Mouse (Mus musculus): ENCODE data around the gene Smim22. TPM values are rescaled to one million over a fixed set of nuclear protein-coding genes. Genes with fewer than 3 reads are reported as not detected.

The Smim22 gene
- total and polyA plus RNA-seq, 2 experiments from 2014 or later = 1.8 TPM; not detected in 1

DNA sequence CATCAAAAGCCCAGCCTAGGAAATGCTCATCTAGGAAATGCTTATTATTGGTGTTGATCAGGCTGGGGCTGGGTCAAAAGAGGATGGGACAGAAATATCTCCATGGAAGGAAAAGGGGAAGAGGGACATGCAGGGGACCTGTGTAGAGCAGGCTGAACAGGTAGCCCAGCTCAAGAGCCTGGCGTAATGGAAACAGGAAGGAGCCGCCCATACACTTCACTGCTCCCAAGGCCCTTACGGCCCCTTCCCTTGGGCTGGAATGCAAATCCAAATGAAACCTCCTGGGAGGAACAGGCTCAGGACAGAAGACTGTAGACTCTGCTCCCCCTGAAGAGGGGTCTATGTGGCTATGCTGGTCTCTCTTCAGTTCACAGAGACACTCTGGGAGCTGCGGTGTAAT lies 7.5 kb downstream of the Smim22 start:
- no peak for DNase-seq
- Histone ChIP-seq H3K4me3 (ENCODE audit: low read depth, low read length) (no peak overlapping the region), H3K9ac (no peak overlapping the region), H3K4me2 (ENCODE audit: low read depth) (no peak overlapping the region), H3K36me3 (ENCODE audit: insufficient read depth) (peaks cover 54% of the 10 kb centered on the region), H3K4me1 (ENCODE audit: insufficient read depth) (0 out of 2 replicates have a peak, but pooled peaks cover 4% of the 10 kb centered on the region), H3K27ac (ENCODE audit: low read depth, low read length) (no peak overlapping the region), H3K9me3 (ENCODE audit: low read length) (no peaks in the 10 kb centered on the region), H3K27me3 (ENCODE audit: insufficient read depth, low read length) (no peaks in the 10 kb centered on the region)
- 92% methylated on average over 4 of the region's 4 CpGs for WGBS
- TF ChIP-seq CTCF (IDR thresholded peaks at IDR 0.05; ENCODE audit: low read depth) = no peak
- no peak for ATAC-seq

DNA sequence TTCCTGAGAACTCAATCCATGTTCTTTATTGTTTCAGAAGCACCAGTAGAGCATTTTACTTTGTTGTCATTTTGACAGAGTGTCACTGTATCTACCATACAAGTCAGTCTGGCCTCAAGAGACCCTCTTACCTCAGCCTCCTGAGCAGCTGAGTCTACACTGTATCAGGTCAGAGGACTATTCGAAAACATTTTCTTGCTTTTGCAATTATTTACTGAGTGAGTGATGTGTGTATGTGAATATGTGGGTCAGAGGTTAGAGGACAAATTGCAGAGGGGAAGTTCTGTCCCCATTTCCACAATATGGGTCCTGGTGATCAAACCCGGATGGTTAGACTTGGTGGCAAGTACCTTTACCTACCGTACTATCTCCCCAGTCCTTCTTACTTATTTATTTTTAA lies 16.9 kb downstream of the Smim22 start:
- ATAC-seq (no peak), DNase-seq (no peak)

DNA sequence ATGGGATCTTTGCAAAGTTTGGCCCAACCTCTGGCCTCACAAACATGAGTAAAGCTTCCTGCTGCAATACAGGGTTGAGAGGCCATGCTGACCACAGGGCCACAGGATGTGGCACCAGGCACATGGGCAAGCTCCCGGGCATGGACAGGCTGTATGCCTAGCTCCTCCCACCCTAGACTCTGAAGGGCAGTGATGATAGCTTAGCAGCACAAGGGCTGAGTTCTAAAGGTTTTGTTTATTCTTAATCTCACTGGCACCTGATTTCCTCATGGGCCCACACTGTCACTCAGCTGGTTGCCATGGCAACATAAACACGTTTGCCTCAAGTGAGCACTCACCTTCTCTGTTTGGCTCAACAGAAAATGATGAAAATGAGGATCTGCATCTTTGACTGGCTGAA lies 22.8 kb downstream of the Smim22 start:
- Histone ChIP-seq H3K9me3 (ENCODE audit: low read length) (no peaks in the 10 kb centered on the region), H3K36me3 (ENCODE audit: insufficient read depth) (peaks cover 92% of the 10 kb centered on the region), H3K4me1 (ENCODE audit: insufficient read depth) (no peaks in the 10 kb centered on the region), H3K27ac (ENCODE audit: low read depth, low read length) (no peak overlapping the region), H3K9ac (no peak overlapping the region), H3K27me3 (ENCODE audit: insufficient read depth, low read length) (no peaks in the 10 kb centered on the region), H3K4me2 (ENCODE audit: low read depth) (no peak overlapping the region), H3K4me3 (ENCODE audit: low read depth, low read length) (no peak overlapping the region)
- DNase-seq = no peak
- no peak for TF ChIP-seq CTCF (IDR thresholded peaks at IDR 0.05; ENCODE audit: low read depth)
- no peak for ATAC-seq
- WGBS = 56% methylated on average over 2 of the region's 2 CpGs

More for the DNA sequence above, 16.9 kb downstream of the Smim22 start:
- Histone ChIP-seq H3K27ac (ENCODE audit: low read depth, low read length) (no peak overlapping the region), H3K4me1 (ENCODE audit: insufficient read depth) (no peaks in the 10 kb centered on the region), H3K9ac (no peak overlapping the region), H3K4me3 (ENCODE audit: low read depth, low read length) (no peak overlapping the region), H3K4me2 (ENCODE audit: low read depth) (no peak overlapping the region), H3K27me3 (ENCODE audit: insufficient read depth, low read length) (no peaks in the 10 kb centered on the region), H3K9me3 (ENCODE audit: low read length) (no peaks in the 10 kb centered on the region), H3K36me3 (ENCODE audit: insufficient read depth) (peaks cover 95% of the 10 kb centered on the region)
- 94% methylated on average over 3 of the region's 3 CpGs for WGBS
- TF ChIP-seq CTCF (IDR thresholded peaks at IDR 0.05; ENCODE audit: low read depth) = no peak

DNA sequence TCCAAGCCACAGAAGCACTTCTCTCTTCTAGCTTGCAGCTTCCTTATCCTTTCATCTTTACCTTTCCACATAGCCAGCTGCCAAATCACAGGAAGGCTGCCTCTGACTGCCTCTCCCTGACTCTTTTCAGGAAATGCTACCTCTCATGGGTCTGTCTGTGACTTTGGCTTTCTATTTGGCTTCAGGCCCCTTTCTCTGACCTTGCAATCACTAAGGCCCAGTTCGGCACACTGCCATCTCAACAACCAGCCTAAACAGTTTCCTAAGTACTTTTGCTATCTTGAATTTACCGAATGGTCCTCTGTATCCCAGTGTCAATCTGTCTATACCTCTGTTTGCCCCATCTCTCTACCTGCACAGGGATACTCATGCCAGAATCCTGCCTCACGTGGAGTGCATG lies 28.5 kb downstream of the Smim22 start:
- Histone ChIP-seq H3K36me3 (ENCODE audit: insufficient read depth) (peaks cover 87% of the 10 kb centered on the region), H3K4me2 (ENCODE audit: low read depth) (no peak overlapping the region), H3K4me1 (ENCODE audit: insufficient read depth) (no peaks in the 10 kb centered on the region), H3K9ac (no peak overlapping the region), H3K27me3 (ENCODE audit: insufficient read depth, low read length) (no peaks in the 10 kb centered on the region), H3K27ac (ENCODE audit: low read depth, low read length) (no peak overlapping the region), H3K9me3 (ENCODE audit: low read length) (no peaks in the 10 kb centered on the region), H3K4me3 (ENCODE audit: low read depth, low read length) (no peak overlapping the region)
- TF ChIP-seq CTCF (IDR thresholded peaks at IDR 0.05; ENCODE audit: low read depth) = no peak
- ATAC-seq = no peak
- no peak for DNase-seq
- WGBS = 98% methylated on average over 3 of the region's 3 CpGs

DNA sequence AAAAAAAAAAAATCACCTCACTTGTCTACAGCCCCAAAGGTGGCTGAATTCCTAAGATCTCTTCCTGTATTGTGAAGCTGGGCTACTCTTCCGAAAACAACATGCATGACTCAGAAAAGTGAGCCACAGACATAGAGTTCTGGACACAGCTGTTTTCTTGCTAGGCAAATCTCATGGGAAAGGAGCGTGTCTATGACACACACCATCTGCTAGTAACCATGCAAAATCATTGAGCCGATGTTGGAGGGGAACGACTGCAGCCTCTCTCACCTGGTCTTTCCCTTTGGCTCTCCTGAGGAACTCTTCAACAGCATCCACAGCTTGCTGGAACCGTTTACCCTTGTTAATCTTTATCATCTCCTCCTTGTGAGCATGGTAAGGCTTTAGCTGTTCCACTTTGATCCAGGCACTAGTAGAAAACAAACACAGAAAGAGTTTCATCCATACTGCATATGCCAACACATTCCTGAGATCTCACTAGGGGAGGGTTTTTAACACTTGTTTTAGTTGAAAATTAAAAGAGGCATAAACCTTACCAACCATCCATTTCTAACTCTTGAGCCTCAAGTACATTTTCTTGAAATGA lies 29.7 kb downstream of the Smim22 start:
- no peaks in the 10 kb centered on the region for H3K4me1 ChIP-seq (ENCODE audit: insufficient read depth)
- H3K9me3 ChIP-seq (ENCODE audit: low read length) = no peaks in the 10 kb centered on the region
- no peak overlapping the region for H3K9ac ChIP-seq
- 93% methylated on average over 5 of the region's 5 CpGs for WGBS
- H3K27ac ChIP-seq (ENCODE audit: low read depth, low read length) = no peak overlapping the region
- DNase-seq (no peak), ATAC-seq (no peak)
- H3K4me3 ChIP-seq (ENCODE audit: low read depth, low read length) = no peak overlapping the region
- no peaks in the 10 kb centered on the region for H3K27me3 ChIP-seq (ENCODE audit: insufficient read depth, low read length)
- TF ChIP-seq CTCF (IDR thresholded peaks at IDR 0.05; ENCODE audit: low read depth) = no peak
- peaks cover 89% of the 10 kb centered on the region for H3K36me3 ChIP-seq (ENCODE audit: insufficient read depth)
- H3K4me2 ChIP-seq (ENCODE audit: low read depth) = no peak overlapping the region

DNA sequence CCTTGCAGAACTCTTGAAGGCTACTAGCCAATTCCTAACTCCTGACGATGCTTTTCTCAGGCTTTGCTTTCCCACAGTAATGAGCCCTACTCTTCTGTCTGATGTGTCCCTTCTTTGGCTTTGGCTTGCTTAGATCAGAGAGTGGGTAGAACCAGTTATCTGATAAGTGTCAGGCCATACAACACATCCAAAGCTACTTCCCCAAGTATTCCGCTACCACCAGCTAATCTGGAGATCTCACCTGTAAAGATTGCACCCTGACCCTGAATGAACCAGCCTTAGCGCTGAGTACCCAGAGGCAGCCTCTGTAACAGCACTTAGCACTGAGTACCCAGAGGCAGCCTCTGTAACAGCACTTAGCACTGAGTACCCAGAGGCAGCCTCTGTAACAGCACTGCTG lies 38.2 kb downstream of the Smim22 start:
- no peaks in the 10 kb centered on the region for H3K27me3 ChIP-seq (ENCODE audit: insufficient read depth, low read length)
- H3K9me3 ChIP-seq (ENCODE audit: low read length) = no peaks in the 10 kb centered on the region
- peaks cover 58% of the 10 kb centered on the region for H3K36me3 ChIP-seq (ENCODE audit: insufficient read depth)
- no peak for TF ChIP-seq CTCF (IDR thresholded peaks at IDR 0.05; ENCODE audit: low read depth)
- H3K4me1 ChIP-seq (ENCODE audit: insufficient read depth) = peaks cover 6% of the 10 kb centered on the region
- no peak overlapping the region for H3K4me2 ChIP-seq (ENCODE audit: low read depth)
- 95% methylated on average over 3 of the region's 3 CpGs for WGBS
- no peak for ATAC-seq
- H3K9ac ChIP-seq = no peak overlapping the region
- H3K4me3 ChIP-seq (ENCODE audit: low read depth, low read length) = no peak overlapping the region
- H3K27ac ChIP-seq (ENCODE audit: low read depth, low read length) = no peak overlapping the region
- DNase-seq = no peak

DNA sequence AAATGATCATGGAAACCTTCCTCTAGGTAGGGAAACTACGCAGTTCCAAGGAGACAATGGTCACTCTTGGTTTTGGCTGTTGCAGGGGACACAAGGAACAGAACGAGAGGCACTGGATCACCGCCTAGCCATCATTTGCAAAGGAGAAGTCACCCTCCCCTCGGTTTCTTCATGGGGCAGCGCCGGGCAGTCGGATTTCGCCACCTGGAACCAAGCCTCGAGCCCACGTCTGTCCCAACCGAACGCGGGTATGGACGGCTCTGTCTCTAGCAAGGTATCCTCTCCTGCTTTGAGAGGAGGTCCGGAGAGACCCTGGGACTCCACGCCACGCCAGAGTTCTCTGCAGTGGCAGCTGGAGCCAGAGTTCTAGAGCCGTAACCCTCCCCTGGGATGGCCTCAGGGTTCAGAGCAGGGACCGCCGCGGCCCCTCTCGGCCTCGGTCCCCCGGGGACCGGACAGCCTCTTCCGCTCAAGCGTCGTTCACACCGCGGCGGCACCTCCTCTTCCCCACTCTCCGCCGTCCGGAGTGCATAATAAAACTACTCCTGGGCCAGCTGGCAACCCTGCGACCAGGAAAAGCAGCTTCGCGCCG lies 42.2 kb downstream of the Smim22 start:
- DNase-seq = no peak
- peak overlapping the region; percentile 95 for H3K4me3 ChIP-seq (ENCODE audit: low read depth, low read length)
- 2% methylated on average over 38 of the region's 38 CpGs for WGBS

More for the DNA sequence above, 42.2 kb downstream of the Smim22 start:
- no peak for TF ChIP-seq CTCF (IDR thresholded peaks at IDR 0.05; ENCODE audit: low read depth)
- peak overlapping the region; percentile 92 for H3K27ac ChIP-seq (ENCODE audit: low read depth, low read length)
- peak overlapping the region; percentile 91 for H3K9ac ChIP-seq
- no peaks in the 10 kb centered on the region for H3K27me3 ChIP-seq (ENCODE audit: insufficient read depth, low read length)
- ATAC-seq = peak; percentile 23
- H3K4me2 ChIP-seq (ENCODE audit: low read depth) = peak overlapping the region; percentile 93
- H3K4me1 ChIP-seq (ENCODE audit: insufficient read depth) = peaks cover 6% of the 10 kb centered on the region
- H3K36me3 ChIP-seq (ENCODE audit: insufficient read depth) = peaks cover 27% of the 10 kb centered on the region
- no peaks in the 10 kb centered on the region for H3K9me3 ChIP-seq (ENCODE audit: low read length)
